Mouse (Mus musculus) CH12.LX (cell line): ENCODE measurements around the gene Tchhl1.

ENCODE experiments used
- BHLHE40 ChIP-seq: IDR thresholded peaks from 2 replicates; pipeline ENCODE4 v1.6.1; 2011; ENCODE audit warnings: mild to moderate bottlenecking, low read depth, low read length, improper control_type of control experiment
- CHD1 ChIP-seq: IDR thresholded peaks from 2 replicates; pipeline ENCODE4 v1.6.1; 2012; ENCODE audit warnings: low read depth, low read length, improper control_type of control experiment, inconsistent platforms
- CTCF ChIP-seq, 2 experiments: IDR thresholded peaks in 1 of 2; conservative IDR thresholded peaks in 1 of 2; 2 replicates each; pipeline ENCODE4 v1.5.1; 2011 to 2012; ENCODE audit warnings: low read depth in 2 of 2, low read length in 2 of 2, improper control_type of control experiment in 1 of 2, inconsistent platforms in 1 of 2, mild to moderate bottlenecking in 1 of 2, moderate library complexity in 1 of 2
- EP300 ChIP-seq: IDR thresholded peaks from 2 replicates; pipeline ENCODE4 v1.6.1; 2011; ENCODE audit warnings: low read length, improper control_type of control experiment
- GABPA ChIP-seq: IDR thresholded peaks from 2 replicates; pipeline ENCODE4 v1.6.1; 2012; ENCODE audit warnings: low read depth, low read length, improper control_type of control experiment, inconsistent platforms; ENCODE audit not compliant: insufficient replicate concordance
- HCFC1 ChIP-seq: IDR thresholded peaks from 2 replicates; pipeline ENCODE4 v1.6.1; 2012; ENCODE audit warnings: low read depth, mild to moderate bottlenecking, inconsistent platforms, low read length, improper control_type of control experiment
- KAT2A ChIP-seq: IDR thresholded peaks from 2 replicates; pipeline ENCODE4 v1.6.1; 2012; ENCODE audit warnings: low read length, improper control_type of control experiment, inconsistent platforms; ENCODE audit not compliant: insufficient replicate concordance
- MAFK ChIP-seq: IDR thresholded peaks from 2 replicates; pipeline ENCODE4 v1.6.1; 2011; ENCODE audit warnings: low read length, improper control_type of control experiment; ENCODE audit not compliant: insufficient replicate concordance
- MAX ChIP-seq: IDR thresholded peaks from 2 replicates; pipeline ENCODE4 v1.6.1; 2011; ENCODE audit warnings: low read length, improper control_type of control experiment
- MEF2A ChIP-seq: IDR thresholded peaks from 2 replicates; pipeline ENCODE4 v1.6.1; 2014; ENCODE audit warnings: low read depth, mild to moderate bottlenecking, inconsistent platforms, low read length, improper control_type of control experiment, borderline replicate concordance
- MXI1 ChIP-seq: IDR thresholded peaks from 2 replicates; pipeline ENCODE4 v1.6.1; 2011; ENCODE audit warnings: mild to moderate bottlenecking, low read depth, low read length, improper control_type of control experiment
- NRF1 ChIP-seq: IDR thresholded peaks from 2 replicates; pipeline ENCODE4 v1.6.1; 2014; ENCODE audit warnings: low read depth, mild to moderate bottlenecking, inconsistent platforms, low read length, improper control_type of control experiment, moderate library complexity
- POLR2A ChIP-seq: IDR thresholded peaks from 2 replicates; pipeline ENCODE4 v1.6.1; 2011; ENCODE audit warnings: low read depth, mild to moderate bottlenecking, improper control_type of control experiment, low read length
- SMC3 ChIP-seq: IDR thresholded peaks from 2 replicates; pipeline ENCODE4 v1.6.1; 2011; ENCODE audit warnings: low read depth, low read length, improper control_type of control experiment

DNA sequence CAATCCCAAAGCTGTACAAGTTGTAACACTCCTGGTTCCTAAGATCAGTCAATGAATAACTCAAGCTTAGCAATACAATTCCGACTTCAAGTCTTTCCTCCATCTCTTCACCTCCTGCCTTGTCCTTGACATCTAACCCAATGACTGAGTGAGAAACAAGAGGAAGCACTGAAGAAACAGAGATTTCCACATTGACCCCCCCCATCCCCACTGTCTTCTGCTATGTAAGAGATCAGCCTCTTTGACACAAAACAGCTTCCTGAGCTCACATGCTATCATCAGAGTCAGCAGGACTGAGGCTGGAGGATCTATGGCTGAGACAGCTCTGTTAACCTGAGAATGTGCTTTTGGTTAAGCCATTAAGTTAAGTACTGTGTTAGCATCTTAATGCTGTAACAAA lies 42.5 kb downstream of the Tchhl1 start:
- no peak for TF ChIP-seq CTCF (conservative IDR thresholded peaks at IDR 0.05 in 1 of 2, IDR thresholded peaks at IDR 0.05 in 1 of 2; ENCODE audit: low read depth in 2 of 2, low read length in 2 of 2)
- no peak for TF ChIP-seq MEF2A
- no peak for TF ChIP-seq MAFK
- no peak for TF ChIP-seq MXI1
- no peak for TF ChIP-seq POLR2A
- no peak for TF ChIP-seq SMC3
- TF ChIP-seq EP300, result no peak
- no peak for TF ChIP-seq HCFC1
- no peak for TF ChIP-seq BHLHE40
- TF ChIP-seq NRF1, result no peak
- TF ChIP-seq MAX, result no peak
- TF ChIP-seq GABPA, result no peak
- TF ChIP-seq KAT2A, result no peak
- TF ChIP-seq CHD1, result no peak
